Mouse (Mus musculus): Measurements from ENCODE around the gene Higd1a. TPM values are rescaled to one million over a fixed set of nuclear protein-coding genes. Genes with fewer than 3 reads are reported as not detected.

The Higd1a gene
- polyA plus RNA-seq, 1 experiment, result 128 TPM

- Histone ChIP-seq H3K27me3 (ENCODE audit: control insufficient read depth, insufficient read depth, low read length) (no peaks in the 10 kb centered on the region), H3K4me1 (ENCODE audit: control insufficient read depth, insufficient read depth, low read length) (no peaks in the 10 kb centered on the region), H3K27ac (ENCODE audit: insufficient read depth, low read length) (no peak overlapping the region), H3K4me3 (replicated peaks; ENCODE audit: insufficient read depth, low read depth, low read length) (no peak overlapping the region)
- TF ChIP-seq POLR2A (IDR thresholded peaks at IDR 0.05; ENCODE audit: borderline replicate concordance, insufficient read depth, low read length) (no peak), CTCF (IDR thresholded peaks at IDR 0.05; ENCODE audit: borderline replicate concordance, insufficient read depth, low read depth, low read length) (no peak)
- 79% methylated on average over 5 of the region's 5 CpGs for WGBS
- DNase-seq, result no peak
Measured at GRCm38 (mm10) chr9:121847842-121848241, 10.3 kb downstream of the Higd1a start.

DNA sequence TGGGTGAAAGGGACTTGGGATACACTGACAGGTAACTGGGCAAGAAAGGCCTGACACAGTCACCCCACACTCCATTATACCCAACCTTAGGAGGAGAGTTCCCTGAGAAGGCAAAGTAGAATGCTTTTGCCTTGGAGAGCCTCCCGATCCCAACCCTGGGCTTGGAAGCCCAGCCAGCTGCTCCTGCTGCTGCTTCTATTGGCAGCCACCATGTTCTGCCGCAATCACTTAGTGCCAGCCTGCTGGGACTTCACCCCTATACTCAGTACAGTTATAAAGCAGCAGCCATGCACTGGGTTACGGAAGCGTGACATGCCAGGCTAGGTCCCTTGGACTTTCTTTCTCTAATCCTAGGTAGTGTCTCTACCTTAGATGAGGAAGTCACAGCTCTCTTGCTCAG lies 11.0 kb downstream of the Higd1a start:
- WGBS, result 58% methylated on average over 4 of the region's 4 CpGs
- Histone ChIP-seq H3K4me1 (ENCODE audit: control insufficient read depth, insufficient read depth, low read length) (no peaks in the 10 kb centered on the region), H3K4me3 (replicated peaks; ENCODE audit: insufficient read depth, low read depth, low read length) (no peak overlapping the region), H3K27me3 (ENCODE audit: control insufficient read depth, insufficient read depth, low read length) (no peaks in the 10 kb centered on the region), H3K27ac (ENCODE audit: insufficient read depth, low read length) (no peak overlapping the region)
- no peak for DNase-seq
- TF ChIP-seq CTCF (IDR thresholded peaks at IDR 0.05; ENCODE audit: borderline replicate concordance, insufficient read depth, low read depth, low read length) (no peak), POLR2A (IDR thresholded peaks at IDR 0.05; ENCODE audit: borderline replicate concordance, insufficient read depth, low read length) (no peak)

DNA sequence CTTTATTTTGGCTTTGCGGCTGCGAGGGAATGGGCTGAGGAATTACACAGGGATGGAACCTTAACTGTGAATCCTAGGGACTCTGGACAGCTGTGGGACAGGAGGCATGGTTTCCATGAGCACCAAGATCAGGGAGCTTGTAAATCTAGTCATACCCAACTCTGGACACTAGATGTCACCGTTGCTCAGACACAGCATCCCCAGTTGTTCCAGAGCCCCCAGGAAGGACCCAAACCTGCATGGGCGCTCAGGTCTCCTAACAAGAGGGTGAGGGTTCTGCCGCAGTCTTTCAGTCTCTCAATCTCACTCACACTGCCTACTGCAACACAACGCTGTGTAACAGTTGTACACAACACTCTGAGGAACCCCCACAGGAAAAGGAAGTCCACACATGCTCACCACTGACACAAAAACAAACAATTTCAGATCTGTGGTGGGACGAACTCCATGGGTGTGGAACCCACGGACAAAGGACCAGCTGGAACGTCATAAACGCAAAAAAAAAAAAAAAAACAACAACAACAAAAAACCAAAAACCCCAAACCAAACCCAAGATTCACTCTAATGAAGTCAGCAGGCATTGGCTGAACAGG lies 11.5 kb downstream of the Higd1a start:
- no peak overlapping the region for H3K4me3 ChIP-seq (replicated peaks; ENCODE audit: insufficient read depth, low read depth, low read length)
- H3K27me3 ChIP-seq (ENCODE audit: control insufficient read depth, insufficient read depth, low read length), result no peaks in the 10 kb centered on the region
- DNase-seq, result peak; percentile 22 to 30
- peak; percentile 75 for TF ChIP-seq CTCF (IDR thresholded peaks at IDR 0.05; ENCODE audit: borderline replicate concordance, insufficient read depth, low read depth, low read length)
- no peak for TF ChIP-seq POLR2A (IDR thresholded peaks at IDR 0.05; ENCODE audit: borderline replicate concordance, insufficient read depth, low read length)
- H3K4me1 ChIP-seq (ENCODE audit: control insufficient read depth, insufficient read depth, low read length), result no peaks in the 10 kb centered on the region
- 40% methylated on average over 10 of the region's 10 CpGs for WGBS
- no peak overlapping the region for H3K27ac ChIP-seq (ENCODE audit: insufficient read depth, low read length)

DNA sequence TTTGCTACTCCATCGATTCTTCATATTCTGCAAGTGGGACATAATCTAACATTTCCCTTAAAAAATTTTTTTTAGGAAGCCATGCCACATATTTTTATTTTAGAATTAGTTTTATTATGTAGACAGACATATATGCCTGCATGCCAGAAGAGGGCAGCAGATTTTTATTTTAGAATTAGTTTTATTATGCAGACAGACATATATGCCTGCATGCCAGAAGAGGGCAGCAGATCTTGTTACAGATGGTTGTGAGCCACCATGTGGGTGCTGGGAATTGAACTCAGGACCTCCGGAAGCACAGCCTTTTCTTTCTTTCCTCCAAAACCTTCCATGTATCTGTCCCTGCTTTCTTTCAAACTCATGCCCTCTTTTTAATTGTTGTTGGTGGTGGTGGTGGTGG lies 15.2 kb downstream of the Higd1a start:
- no peak overlapping the region for H3K27ac ChIP-seq (ENCODE audit: insufficient read depth, low read length)
- no peak for TF ChIP-seq POLR2A (IDR thresholded peaks at IDR 0.05; ENCODE audit: borderline replicate concordance, insufficient read depth, low read length)
- no peak for TF ChIP-seq CTCF (IDR thresholded peaks at IDR 0.05; ENCODE audit: borderline replicate concordance, insufficient read depth, low read depth, low read length)
- no peaks in the 10 kb centered on the region for H3K27me3 ChIP-seq (ENCODE audit: control insufficient read depth, insufficient read depth, low read length)
- no peak overlapping the region for H3K4me3 ChIP-seq (replicated peaks; ENCODE audit: insufficient read depth, low read depth, low read length)
- H3K4me1 ChIP-seq (ENCODE audit: control insufficient read depth, insufficient read depth, low read length), result no peaks in the 10 kb centered on the region
- no peak for DNase-seq
- WGBS, result 94% methylated on average over 2 of the region's 2 CpGs

DNA sequence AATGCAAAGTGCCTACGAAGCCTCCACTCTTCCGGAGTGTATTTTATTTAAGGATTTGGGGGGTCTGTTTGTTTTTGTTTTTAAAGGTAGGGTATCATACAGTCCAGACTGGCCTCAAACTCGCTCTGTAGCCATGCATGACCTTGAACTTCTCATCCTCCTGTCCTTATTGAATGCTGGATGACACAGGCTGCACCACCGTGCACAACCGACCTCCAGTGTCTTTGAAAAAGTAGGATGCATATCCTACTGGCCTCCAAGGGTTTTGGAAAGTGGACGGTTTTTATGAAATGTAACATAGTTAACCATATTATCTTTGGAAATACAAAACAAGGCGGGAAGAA lies 18.6 kb downstream of the Higd1a start:
- Histone ChIP-seq H3K27ac (ENCODE audit: insufficient read depth, low read length) (no peak overlapping the region), H3K27me3 (ENCODE audit: control insufficient read depth, insufficient read depth, low read length) (no peaks in the 10 kb centered on the region), H3K4me3 (replicated peaks; ENCODE audit: insufficient read depth, low read depth, low read length) (no peak overlapping the region), H3K4me1 (ENCODE audit: control insufficient read depth, insufficient read depth, low read length) (no peaks in the 10 kb centered on the region)
- WGBS, result 52% methylated on average over 7 of the region's 7 CpGs
- no peak for DNase-seq
- TF ChIP-seq CTCF (IDR thresholded peaks at IDR 0.05; ENCODE audit: borderline replicate concordance, insufficient read depth, low read depth, low read length) (no peak), POLR2A (IDR thresholded peaks at IDR 0.05; ENCODE audit: borderline replicate concordance, insufficient read depth, low read length) (no peak)

GRCm38 (mm10) chr9:121838829-121839621 lies 19.1 kb downstream of the Higd1a start, which contains the start of gene Ccdc13:
Gene Ccdc13, minus strand, starts transcription at chr9:121839461.
- DNase-seq, result peak; percentile 28 to 42
- Histone ChIP-seq H3K27me3 (ENCODE audit: control insufficient read depth, insufficient read depth, low read length) (no peaks in the 10 kb centered on the region), H3K4me3 (replicated peaks; ENCODE audit: insufficient read depth, low read depth, low read length) (peak within 1 kb of the TSS; percentile 28), H3K27ac (ENCODE audit: insufficient read depth, low read length) (no peak within 1 kb of the TSS), H3K4me1 (ENCODE audit: control insufficient read depth, insufficient read depth, low read length) (no peaks in the 10 kb centered on the region)
- TF ChIP-seq POLR2A (IDR thresholded peaks at IDR 0.05; ENCODE audit: borderline replicate concordance, insufficient read depth, low read length), result no peak
- TF ChIP-seq CTCF (IDR thresholded peaks at IDR 0.05; ENCODE audit: borderline replicate concordance, insufficient read depth, low read depth, low read length), result no peak
- WGBS, result 9% methylated on average over 61 of the region's 61 CpGs

GRCm38 (mm10) chr9:121838008-121838407 lies 20.2 kb downstream of the Higd1a start:
- TF ChIP-seq CTCF (IDR thresholded peaks at IDR 0.05; ENCODE audit: borderline replicate concordance, insufficient read depth, low read depth, low read length), result no peak
- no peak for TF ChIP-seq POLR2A (IDR thresholded peaks at IDR 0.05; ENCODE audit: borderline replicate concordance, insufficient read depth, low read length)
- no peak overlapping the region for H3K4me3 ChIP-seq (replicated peaks; ENCODE audit: insufficient read depth, low read depth, low read length)
- no peak overlapping the region for H3K27ac ChIP-seq (ENCODE audit: insufficient read depth, low read length)
- 87% methylated on average over 6 of the region's 6 CpGs for WGBS
- no peaks in the 10 kb centered on the region for H3K4me1 ChIP-seq (ENCODE audit: control insufficient read depth, insufficient read depth, low read length)
- H3K27me3 ChIP-seq (ENCODE audit: control insufficient read depth, insufficient read depth, low read length), result no peaks in the 10 kb centered on the region
- no peak for DNase-seq

- Histone ChIP-seq H3K4me3 (replicated peaks; ENCODE audit: insufficient read depth, low read depth, low read length) (no peak overlapping the region), H3K27ac (ENCODE audit: insufficient read depth, low read length) (no peak overlapping the region), H3K27me3 (ENCODE audit: control insufficient read depth, insufficient read depth, low read length) (no peaks in the 10 kb centered on the region), H3K4me1 (ENCODE audit: control insufficient read depth, insufficient read depth, low read length) (no peaks in the 10 kb centered on the region)
- no peak for DNase-seq
- WGBS, result 84% methylated on average over 11 of the region's 11 CpGs
- TF ChIP-seq CTCF (IDR thresholded peaks at IDR 0.05; ENCODE audit: borderline replicate concordance, insufficient read depth, low read depth, low read length) (no peak), POLR2A (IDR thresholded peaks at IDR 0.05; ENCODE audit: borderline replicate concordance, insufficient read depth, low read length) (no peak)
Measured at GRCm38 (mm10) chr9:121833825-121834224, 24.3 kb downstream of the Higd1a start.
